Mouse (Mus musculus): ENCODE measurements around the gene Apoh.

Apoh gene

DNA sequence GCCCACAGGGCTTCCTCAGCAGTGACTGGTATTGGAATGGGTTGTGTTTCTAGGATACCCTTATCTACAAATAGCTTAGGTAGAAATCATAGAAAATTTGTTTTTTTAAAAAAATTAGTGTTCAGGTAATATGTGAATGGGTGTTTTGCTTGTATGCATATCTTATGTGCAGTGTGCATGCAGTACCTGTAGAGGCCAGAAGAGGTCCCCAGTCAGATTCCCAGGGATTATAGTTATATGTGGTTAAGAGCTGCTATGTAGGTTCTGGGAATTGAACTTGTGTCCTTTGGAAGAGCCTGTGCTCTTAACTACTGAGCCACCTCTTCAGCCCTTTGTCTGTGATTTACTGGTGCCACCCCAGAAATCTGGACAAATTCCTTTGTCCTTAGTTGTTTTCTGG lies 104.0 kb downstream of the Apoh start:
- no peak for DNase-seq (ENCODE audit: extremely low read depth, insufficient read length, low spot score)

DNA sequence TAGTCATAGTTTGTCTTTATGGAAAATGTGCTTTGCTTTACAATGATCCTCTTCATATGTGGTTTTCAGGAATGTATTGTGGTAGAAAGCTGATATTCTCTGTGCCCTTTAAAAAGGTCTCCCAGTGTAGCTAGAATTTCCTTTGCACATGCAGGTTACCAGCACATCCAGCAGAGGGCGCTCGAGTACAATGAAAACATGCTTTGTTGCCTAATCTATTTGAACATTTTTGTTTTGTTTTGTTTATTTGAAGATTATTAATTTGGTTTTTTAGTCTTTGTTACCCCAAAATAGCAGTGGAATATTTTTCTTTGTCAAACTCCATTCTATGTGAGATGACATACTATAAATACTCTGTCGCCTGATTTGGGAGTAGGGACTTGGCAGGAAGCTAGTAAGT lies 106.7 kb downstream of the Apoh start:
- DNase-seq (ENCODE audit: extremely low read depth, insufficient read length, low spot score): no peak

DNA sequence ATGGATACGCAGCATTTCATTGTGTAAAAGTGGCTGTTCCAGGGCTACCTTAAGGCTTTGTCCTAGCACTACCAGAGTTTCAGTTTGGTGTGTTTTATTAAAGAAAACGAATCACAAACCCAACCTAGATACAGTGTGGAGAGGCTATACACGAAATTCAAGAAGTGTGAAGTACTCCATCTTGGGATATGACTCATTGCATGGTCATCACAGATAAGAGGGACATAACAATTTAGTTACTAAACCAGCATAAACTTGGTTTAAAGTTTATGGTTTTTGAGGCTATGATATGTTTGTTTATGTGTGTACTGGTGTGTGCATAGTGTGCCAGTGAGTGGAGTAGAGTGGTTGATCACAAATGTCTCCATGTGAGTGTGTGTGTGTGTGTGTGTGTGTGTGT lies 116.4 kb downstream of the Apoh start:
- no peak for DNase-seq (ENCODE audit: extremely low read depth, insufficient read length, low spot score)

All from 3134 (cell line).